Mouse (Mus musculus): Measurements from ENCODE around the gene Grhpr. TPM values are rescaled to one million over a fixed set of nuclear protein-coding genes. Genes with fewer than 3 reads are reported as not detected.

The Grhpr gene
- total and polyA plus RNA-seq, 3 experiments = 76.6 to 204 (median 107) TPM

DNA sequence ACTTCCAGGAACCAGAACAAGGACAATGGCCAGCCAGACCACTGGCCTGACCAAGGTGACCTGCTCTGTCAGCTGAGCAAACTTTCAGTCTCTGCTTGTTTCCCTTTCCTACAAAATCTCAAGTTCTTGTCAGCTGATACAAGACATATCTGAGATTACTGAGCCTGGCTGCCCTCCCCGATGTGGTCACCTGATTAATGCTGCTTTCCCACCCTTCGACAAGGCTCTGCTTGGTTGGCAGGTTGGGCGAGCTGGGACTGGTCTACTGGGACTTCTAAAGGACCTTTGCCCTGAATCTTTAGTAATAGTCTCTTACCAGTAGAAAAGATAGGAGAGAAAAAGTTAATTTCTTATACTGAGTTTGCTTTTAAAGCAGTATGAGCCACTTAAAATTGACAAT is 24.3 kb downstream of the Grhpr start:
- dilution Hi-C loops (cut with MboI; ENCODE audit: extremely low pct_ligation_motif_present, extremely low pct_unique_long_range_greater_than_20kb, low sequenced_read_pairs) = no loop called here
- Histone ChIP-seq H3K9ac (ENCODE audit: insufficient read depth, low read depth) (no peak overlapping the region), H3K9me3 (replicated peaks; ENCODE audit: low read length) (no peaks in the 10 kb centered on the region), H3K27me3 (replicated peaks) (no peaks in the 10 kb centered on the region), H3K4me2 (ENCODE audit: insufficient read depth, low read depth, poor library complexity, severe bottlenecking) (no peak overlapping the region), H3K27ac (ENCODE audit: insufficient read depth, low read depth) (no peak overlapping the region), H3K4me1 (ENCODE audit: control insufficient read depth in 1 of 2, insufficient read depth in 2 of 2) (peaks cover 6 to 16% of the 10 kb centered on the region in 2 experiments), H3K4me3 (replicated peaks in 1 of 3; ENCODE audit: low read depth in 2 of 3, low read length in 2 of 3, poor library complexity in 1 of 3) (no peak overlapping the region), H3K36me3 (replicated peaks in 1 of 2; ENCODE audit: control insufficient read depth in 1 of 2, insufficient read depth in 1 of 2, low read length in 1 of 2) (peaks cover 0 to 29% of the 10 kb centered on the region in 2 experiments), H3K79me2 (replicated peaks; ENCODE audit: control insufficient read depth, extremely low read depth, insufficient read depth, poor library complexity, severe bottlenecking) (peaks cover 9% of the 10 kb centered on the region; the same call in 1 of the 2 replicates)
- no peak for DNase-seq (ENCODE audit: extremely low read depth)
- TF ChIP-seq GABPA (IDR thresholded peaks at IDR 0.05; ENCODE audit: insufficient replicate concordance, low read depth, low read length) (no peak), ZNF384 (IDR thresholded peaks at IDR 0.05; ENCODE audit: low read depth, low read length) (no peak), JUND (conservative IDR thresholded peaks at IDR 0.05; ENCODE audit: low read depth, low read length) (no peak), PAX5 (IDR thresholded peaks at IDR 0.05; ENCODE audit: low read length) (no peak), MAZ (IDR thresholded peaks at IDR 0.05; ENCODE audit: low read depth, low read length) (no peak), ELF1 (IDR thresholded peaks at IDR 0.05; ENCODE audit: low read depth, low read length) (no peak), IRF4 (IDR thresholded peaks at IDR 0.05; ENCODE audit: low read depth, low read length) (no peak), MEF2A (IDR thresholded peaks at IDR 0.05; ENCODE audit: borderline replicate concordance, low read depth, low read length) (no peak), ZKSCAN1 (IDR thresholded peaks at IDR 0.05; ENCODE audit: borderline replicate concordance, low read depth, low read length) (no peak), HCFC1 (IDR thresholded peaks at IDR 0.05; ENCODE audit: low read depth, low read length) (no peak), USF2 (conservative IDR thresholded peaks at IDR 0.05; ENCODE audit: low read depth, low read length) (no peak), SMC3 (IDR thresholded peaks at IDR 0.05; ENCODE audit: low read depth, low read length) (no peak), TBP (conservative IDR thresholded peaks at IDR 0.05; ENCODE audit: low read depth, low read length) (no peak), NRF1 (IDR thresholded peaks at IDR 0.05; ENCODE audit: low read depth, low read length) (no peak), EP300 (IDR thresholded peaks at IDR 0.05; ENCODE audit: low read length) (no peak), ZC3H11A (IDR thresholded peaks at IDR 0.05; ENCODE audit: low read depth, low read length) (no peak), POLR2AphosphoS2 (IDR thresholded peaks at IDR 0.05; ENCODE audit: low read depth, low read length) (no peak), CTCF (conservative IDR thresholded peaks at IDR 0.05 in 1 of 2, IDR thresholded peaks at IDR 0.05 in 1 of 2; ENCODE audit: low read depth in 2 of 2, low read length in 2 of 2) (no peak), RAD21 (IDR thresholded peaks at IDR 0.05; ENCODE audit: low read depth, low read length) (no peak)
- in situ Hi-C loops (cut with MboI; ENCODE audit: low pct_ligation_motif_present, low pct_unique_long_range_greater_than_20kb, low sequenced_read_pairs) = no loop called here

GRCm38 (mm10) chr4:45010806-45011415 is 29.7 kb downstream of the Grhpr start:
- no peak overlapping the region for H3K27ac ChIP-seq (ENCODE audit: insufficient read depth, low read depth)
- H3K9ac ChIP-seq (ENCODE audit: insufficient read depth, low read depth) = peak overlapping the region; percentile 51
- no peaks in the 10 kb centered on the region for H3K9me3 ChIP-seq (replicated peaks; ENCODE audit: low read length)
- H3K36me3 ChIP-seq (replicated peaks in 1 of 2; ENCODE audit: control insufficient read depth in 1 of 2, insufficient read depth in 1 of 2, low read length in 1 of 2) = peaks cover 0 to 5% of the 10 kb centered on the region in 2 experiments
- peak overlapping the region; percentile 66 to 95 (median 82) for H3K4me3 ChIP-seq (replicated peaks in 1 of 3; ENCODE audit: low read depth in 2 of 3, low read length in 2 of 3, poor library complexity in 1 of 3)
- peaks cover 11% of the 10 kb centered on the region for H3K79me2 ChIP-seq (replicated peaks; ENCODE audit: control insufficient read depth, extremely low read depth, insufficient read depth, poor library complexity, severe bottlenecking)
- TF ChIP-seq ZNF384 (IDR thresholded peaks at IDR 0.05; ENCODE audit: low read depth, low read length) = 0 out of 2 replicates have a peak, but pooled peaks have one; percentile 17
- peak; percentile 5; the same call in 1 of the 2 replicates for TF ChIP-seq EP300 (IDR thresholded peaks at IDR 0.05; ENCODE audit: low read length)
- TF ChIP-seq NELFE (IDR thresholded peaks at IDR 0.05; ENCODE audit: low read depth, low read length) = no peak
- TF ChIP-seq MAZ (IDR thresholded peaks at IDR 0.05; ENCODE audit: low read depth, low read length) = no peak
- H3K4me2 ChIP-seq (ENCODE audit: insufficient read depth, low read depth, poor library complexity, severe bottlenecking) = peak overlapping the region; percentile 76
- dilution Hi-C loops (cut with MboI; ENCODE audit: extremely low pct_ligation_motif_present, extremely low pct_unique_long_range_greater_than_20kb, low sequenced_read_pairs) = no loop called here
- no peaks in the 10 kb centered on the region for H3K27me3 ChIP-seq (replicated peaks)
- DNase-seq (ENCODE audit: extremely low read depth) = no peak
- H3K4me1 ChIP-seq (ENCODE audit: control insufficient read depth in 1 of 2, insufficient read depth in 2 of 2) = peaks cover 6 to 23% of the 10 kb centered on the region in 2 experiments
- in situ Hi-C loops (cut with MboI; ENCODE audit: low pct_ligation_motif_present, low pct_unique_long_range_greater_than_20kb, low sequenced_read_pairs) = no loop called here
